Mouse (Mus musculus): Measurements from ENCODE around the gene Rusc2.

The Rusc2 gene

GRCm38 (mm10) chr4:43417269-43418062 is 35.7 kb downstream of the Rusc2 start:
- no peak for DNase-seq

- DNase-seq: no peak
Measured at GRCm38 (mm10) chr4:43418450-43418849, 36.7 kb downstream of the Rusc2 start.

GRCm38 (mm10) chr4:43418973-43419656 is 37.3 kb downstream of the Rusc2 start:
- peak; percentile 81 for DNase-seq

- DNase-seq: no peak
Measured at GRCm38 (mm10) chr4:43419801-43420281, 38.1 kb downstream of the Rusc2 start.

GRCm38 (mm10) chr4:43420305-43420704 is 38.5 kb downstream of the Rusc2 start:
- DNase-seq: peak; percentile 89

- no peak for DNase-seq
Measured at GRCm38 (mm10) chr4:43421632-43422240, 40.0 kb downstream of the Rusc2 start.

GRCm38 (mm10) chr4:43423267-43423934 is 41.6 kb downstream of the Rusc2 start:
- peak; percentile 74 for DNase-seq

GRCm38 (mm10) chr4:43424072-43424471 is 42.3 kb downstream of the Rusc2 start:
- no peak for DNase-seq

GRCm38 (mm10) chr4:43425197-43425596 is 43.4 kb downstream of the Rusc2 start:
- DNase-seq: no peak

- no peak for DNase-seq
Measured at GRCm38 (mm10) chr4:43425648-43426380, 44.0 kb downstream of the Rusc2 start.

GRCm38 (mm10) chr4:43426487-43426886 is 44.7 kb downstream of the Rusc2 start:
- DNase-seq: no peak

- no peak for DNase-seq
Measured at GRCm38 (mm10) chr4:43427501-43428179, 45.9 kb downstream of the Rusc2 start.

- DNase-seq: no peak
Measured at GRCm38 (mm10) chr4:43428180-43428861, 46.5 kb downstream of the Rusc2 start.

GRCm38 (mm10) chr4:43428946-43429345 is 47.2 kb downstream of the Rusc2 start, which contains the start of gene Fam166b:
Fam166b (minus strand) TSS chr4:43429134.
- DNase-seq: peak; percentile 72

- peak; percentile 89 for DNase-seq
Measured at GRCm38 (mm10) chr4:43431690-43432089, 49.9 kb downstream of the Rusc2 start.

- DNase-seq: no peak
Measured at GRCm38 (mm10) chr4:43432832-43433231, 51.1 kb downstream of the Rusc2 start.

GRCm38 (mm10) chr4:43441639-43442038 is 59.9 kb downstream of the Rusc2 start, which contains the start of gene Tesk1:
Tesk1 (plus strand) TSS chr4:43441939.
- DNase-seq: no peak

- peak; percentile 100 for DNase-seq
Measured at GRCm38 (mm10) chr4:43442044-43442443, 60.3 kb downstream of the Rusc2 start.

GRCm38 (mm10) chr4:43442456-43443361 is 60.9 kb downstream of the Rusc2 start:
- peak; percentile 88 for DNase-seq

GRCm38 (mm10) chr4:43443511-43443910 is 61.7 kb downstream of the Rusc2 start:
- DNase-seq: peak; percentile 53

Data from kidney, postnatal 14 days (tissue).